Mouse (Mus musculus): ENCODE measurements around the gene Mymk.

Mymk gene

GRCm38 (mm10) chr2:27071978-27072377 is at the start of gene Mymk:
Gene Mymk, minus strand, starts transcription at chr2:27072179.
- CTCF ChIA-PET: no interaction called here

- CTCF ChIA-PET: no interaction called here
Observed at GRCm38 (mm10) chr2:27120241-27120641, 48.3 kb upstream of the Mymk start.

GRCm38 (mm10) chr2:27119766-27120165 is 47.8 kb upstream of the Mymk start:
- CTCF ChIA-PET: no interaction called here

- CTCF ChIA-PET: no interaction called here
Observed at GRCm38 (mm10) chr2:27118452-27118851, 46.5 kb upstream of the Mymk start.

GRCm38 (mm10) chr2:27114169-27114568 is 42.2 kb upstream of the Mymk start:
- CTCF ChIA-PET: interaction anchor here (0.5 to 0.9 kb wide), 2 partner anchors 13 to 94 kb away, joined by 3 read pairs; no protein-coding TSS in a partner anchor

GRCm38 (mm10) chr2:27112585-27112984 is 40.6 kb upstream of the Mymk start:
- CTCF ChIA-PET: no interaction called here

GRCm38 (mm10) chr2:27109052-27109451 is 37.1 kb upstream of the Mymk start:
- CTCF ChIA-PET: no interaction called here

GRCm38 (mm10) chr2:27108144-27108543 is 36.2 kb upstream of the Mymk start:
- CTCF ChIA-PET: no interaction called here

GRCm38 (mm10) chr2:27106816-27107215 is 34.8 kb upstream of the Mymk start:
- CTCF ChIA-PET: no interaction called here

GRCm38 (mm10) chr2:27103554-27103953 is 31.6 kb upstream of the Mymk start:
- CTCF ChIA-PET: no interaction called here

- CTCF ChIA-PET: no interaction called here
Observed at GRCm38 (mm10) chr2:27097776-27098175, 25.8 kb upstream of the Mymk start.

- CTCF ChIA-PET: no interaction called here
Observed at GRCm38 (mm10) chr2:27097241-27097656, 25.3 kb upstream of the Mymk start.

- CTCF ChIA-PET: no interaction called here
Observed at GRCm38 (mm10) chr2:27096341-27096981, 24.5 kb upstream of the Mymk start.

GRCm38 (mm10) chr2:27095178-27095577 is 23.2 kb upstream of the Mymk start:
- CTCF ChIA-PET: no interaction called here

- CTCF ChIA-PET: no interaction called here
Observed at GRCm38 (mm10) chr2:27089238-27089637, 17.3 kb upstream of the Mymk start.

GRCm38 (mm10) chr2:27088700-27089099 is 16.7 kb upstream of the Mymk start:
- CTCF ChIA-PET: no interaction called here

GRCm38 (mm10) chr2:27088071-27088644 is 16.2 kb upstream of the Mymk start:
- CTCF ChIA-PET: no interaction called here

GRCm38 (mm10) chr2:27087581-27087980 is 15.6 kb upstream of the Mymk start:
- CTCF ChIA-PET: no interaction called here

- CTCF ChIA-PET: no interaction called here
Observed at GRCm38 (mm10) chr2:27086483-27087010, 14.6 kb upstream of the Mymk start.

GRCm38 (mm10) chr2:27085801-27086200 is 13.8 kb upstream of the Mymk start:
- CTCF ChIA-PET: no interaction called here

- CTCF ChIA-PET: no interaction called here
Observed at GRCm38 (mm10) chr2:27084963-27085362, 13.0 kb upstream of the Mymk start.

- CTCF ChIA-PET: interaction anchor here (0.6 kb wide), 1 partner anchor 363 kb away, joined by 3 read pairs; no protein-coding TSS in a partner anchor
Observed at GRCm38 (mm10) chr2:27083761-27084475, 11.9 kb upstream of the Mymk start.

- CTCF ChIA-PET: interaction anchor here (0.8 kb wide), 1 partner anchor 47 kb away, joined by 4 read pairs; no protein-coding TSS in a partner anchor
Observed at GRCm38 (mm10) chr2:27079649-27080048, 7.7 kb upstream of the Mymk start.
